Mouse (Mus musculus) CH12.LX (cell line): ENCODE measurements around the gene Casz1. TPM values are rescaled to one million over a fixed set of nuclear protein-coding genes. Genes with fewer than 3 reads are reported as not detected.

ENCODE experiments used
- DNase-seq: peaks from one replicate; pipeline ENCODE4 v3.0.0-alpha.2; 2013; ENCODE audit errors: extremely low read depth
- H3K27ac ChIP-seq: 2 replicates; pipeline ENCODE4 v1.5.1; 2012; ENCODE audit warnings: low read depth, mild to moderate bottlenecking, control low read depth, moderate library complexity; ENCODE audit not compliant: insufficient read depth
- H3K27me3 ChIP-seq: replicated peaks from 2 replicates; pipeline ENCODE3; 2012; ENCODE audit warnings: inconsistent platforms
- H3K36me3 ChIP-seq, 2 experiments: replicated peaks in 1 of 2; 2 replicates each; pipeline versions ENCODE3 to v1.6.1; 2012; ENCODE audit warnings: inconsistent platforms in 1 of 2, low read length in 1 of 2, mild to moderate bottlenecking in 1 of 2, mixed read lengths in 1 of 2, moderate library complexity in 1 of 2; ENCODE audit not compliant: control insufficient read depth in 1 of 2, insufficient read depth in 1 of 2
- H3K4me1 ChIP-seq, 2 experiments: 2 replicates each; pipeline ENCODE4 v1.6.1; 2012; ENCODE audit warnings: inconsistent platforms in 1 of 2, moderate library complexity in 1 of 2; ENCODE audit not compliant: insufficient read depth in 2 of 2, control insufficient read depth in 1 of 2
- H3K4me2 ChIP-seq: 2 replicates; pipeline ENCODE4 v1.6.1; 2012; ENCODE audit warnings: low read depth, mild to moderate bottlenecking, control low read depth; ENCODE audit not compliant: poor library complexity, insufficient read depth, severe bottlenecking
- H3K4me3 ChIP-seq, 3 experiments: fragments of 150-350 bp in 1 of 3; sonication (generic) in 1 of 3; replicated peaks in 1 of 3; 2 replicates each; pipeline versions ENCODE3 to v1.5.1; 2011 to 2012; ENCODE audit warnings: low read depth in 2 of 3, low read length in 2 of 3, mild to moderate bottlenecking in 2 of 3, moderate library complexity in 2 of 3, control low read depth in 1 of 3, improper control_type of control experiment in 1 of 3, inconsistent platforms in 1 of 3, mixed read lengths in 1 of 3; ENCODE audit not compliant: poor library complexity in 1 of 3
- H3K79me2 ChIP-seq: replicated peaks from 2 replicates; pipeline ENCODE4 v1.6.1; 2012; ENCODE audit warnings: mild to moderate bottlenecking, moderate library complexity; ENCODE audit not compliant: control insufficient read depth, poor library complexity, insufficient read depth, severe bottlenecking; ENCODE audit errors: extremely low read depth
- H3K9ac ChIP-seq: 2 replicates; pipeline ENCODE4 v1.6.1; 2012; ENCODE audit warnings: low read depth, mild to moderate bottlenecking, control low read depth, moderate library complexity; ENCODE audit not compliant: insufficient read depth
- H3K9me3 ChIP-seq: replicated peaks from 2 replicates; pipeline ENCODE3; 2012; ENCODE audit warnings: low read length, inconsistent platforms, mixed read lengths
- BHLHE40 ChIP-seq: IDR thresholded peaks from 2 replicates; pipeline ENCODE4 v1.6.1; 2011; ENCODE audit warnings: mild to moderate bottlenecking, low read depth, low read length, improper control_type of control experiment
- CHD1 ChIP-seq: IDR thresholded peaks from 2 replicates; pipeline ENCODE4 v1.6.1; 2012; ENCODE audit warnings: low read depth, low read length, improper control_type of control experiment, inconsistent platforms
- CHD2 ChIP-seq: IDR thresholded peaks from 2 replicates; pipeline ENCODE4 v1.6.1; 2011; ENCODE audit warnings: low read length, improper control_type of control experiment
- CTCF ChIP-seq, 2 experiments: IDR thresholded peaks in 1 of 2; conservative IDR thresholded peaks in 1 of 2; 2 replicates each; pipeline ENCODE4 v1.5.1; 2011 to 2012; ENCODE audit warnings: low read depth in 2 of 2, low read length in 2 of 2, improper control_type of control experiment in 1 of 2, inconsistent platforms in 1 of 2, mild to moderate bottlenecking in 1 of 2, moderate library complexity in 1 of 2
- E2F4 ChIP-seq: IDR thresholded peaks from 2 replicates; pipeline ENCODE4 v1.6.1; 2011; ENCODE audit warnings: low read depth, low read length, improper control_type of control experiment; ENCODE audit not compliant: insufficient replicate concordance
- ELF1 ChIP-seq: IDR thresholded peaks from 2 replicates; pipeline ENCODE4 v1.6.1; 2014; ENCODE audit warnings: low read depth, mild to moderate bottlenecking, inconsistent platforms, low read length, improper control_type of control experiment
- ETS1 ChIP-seq: conservative IDR thresholded peaks from 2 replicates; pipeline ENCODE4 v1.6.1; 2012; ENCODE audit warnings: low read depth, mild to moderate bottlenecking, inconsistent platforms, low read length, improper control_type of control experiment, moderate library complexity
- GABPA ChIP-seq: IDR thresholded peaks from 2 replicates; pipeline ENCODE4 v1.6.1; 2012; ENCODE audit warnings: low read depth, low read length, improper control_type of control experiment, inconsistent platforms; ENCODE audit not compliant: insufficient replicate concordance
- IRF4 ChIP-seq: IDR thresholded peaks from 2 replicates; pipeline ENCODE4 v1.6.1; 2014; ENCODE audit warnings: low read depth, mild to moderate bottlenecking, inconsistent platforms, low read length, improper control_type of control experiment
- JUN ChIP-seq: IDR thresholded peaks from 2 replicates; pipeline ENCODE4 v1.6.1; 2011; ENCODE audit warnings: low read depth, mild to moderate bottlenecking, low read length, improper control_type of control experiment, moderate library complexity; ENCODE audit not compliant: insufficient read depth
- JUND ChIP-seq: conservative IDR thresholded peaks from 2 replicates; pipeline ENCODE4 v1.6.1; 2011; ENCODE audit warnings: low read depth, low read length, improper control_type of control experiment
- KAT2A ChIP-seq: IDR thresholded peaks from 2 replicates; pipeline ENCODE4 v1.6.1; 2012; ENCODE audit warnings: low read length, improper control_type of control experiment, inconsistent platforms; ENCODE audit not compliant: insufficient replicate concordance
- MAFK ChIP-seq: IDR thresholded peaks from 2 replicates; pipeline ENCODE4 v1.6.1; 2011; ENCODE audit warnings: low read length, improper control_type of control experiment; ENCODE audit not compliant: insufficient replicate concordance
- MAX ChIP-seq: IDR thresholded peaks from 2 replicates; pipeline ENCODE4 v1.6.1; 2011; ENCODE audit warnings: low read length, improper control_type of control experiment
- MXI1 ChIP-seq: IDR thresholded peaks from 2 replicates; pipeline ENCODE4 v1.6.1; 2011; ENCODE audit warnings: mild to moderate bottlenecking, low read depth, low read length, improper control_type of control experiment
- NELFE ChIP-seq: IDR thresholded peaks from 2 replicates; pipeline ENCODE4 v1.6.1; 2011; ENCODE audit warnings: low read depth, low read length, improper control_type of control experiment
- NRF1 ChIP-seq: IDR thresholded peaks from 2 replicates; pipeline ENCODE4 v1.6.1; 2014; ENCODE audit warnings: low read depth, mild to moderate bottlenecking, inconsistent platforms, low read length, improper control_type of control experiment, moderate library complexity
- PAX5 ChIP-seq: IDR thresholded peaks from 2 replicates; pipeline ENCODE4 v1.6.1; 2012; ENCODE audit warnings: low read length, inconsistent platforms, mixed read lengths
- POLR2A ChIP-seq: IDR thresholded peaks from 2 replicates; pipeline ENCODE4 v1.6.1; 2011; ENCODE audit warnings: low read depth, mild to moderate bottlenecking, improper control_type of control experiment, low read length
- POLR2AphosphoS2 ChIP-seq: IDR thresholded peaks from 2 replicates; pipeline ENCODE4 v1.6.1; 2011; ENCODE audit warnings: low read depth, low read length, improper control_type of control experiment
- RAD21 ChIP-seq: IDR thresholded peaks from 2 replicates; pipeline ENCODE4 v1.6.1; 2011; ENCODE audit warnings: low read depth, mild to moderate bottlenecking, low read length, improper control_type of control experiment, moderate library complexity
- RCOR1 ChIP-seq: conservative IDR thresholded peaks from 2 replicates; pipeline ENCODE4 v1.6.1; 2012; ENCODE audit warnings: low read depth, mild to moderate bottlenecking, inconsistent platforms, low read length, improper control_type of control experiment
- SMC3 ChIP-seq: IDR thresholded peaks from 2 replicates; pipeline ENCODE4 v1.6.1; 2011; ENCODE audit warnings: low read depth, low read length, improper control_type of control experiment
- UBTF ChIP-seq: IDR thresholded peaks from 2 replicates; pipeline ENCODE4 v1.6.1; 2012; ENCODE audit warnings: low read depth, mild to moderate bottlenecking, inconsistent platforms, low read length, improper control_type of control experiment, moderate library complexity
- USF2 ChIP-seq: conservative IDR thresholded peaks from 2 replicates; pipeline ENCODE4 v1.6.1; 2011; ENCODE audit warnings: low read depth, low read length, improper control_type of control experiment
- ZC3H11A ChIP-seq: IDR thresholded peaks from 2 replicates; pipeline ENCODE4 v1.6.1; 2012; ENCODE audit warnings: low read depth, mild to moderate bottlenecking, inconsistent platforms, low read length, improper control_type of control experiment
- ZKSCAN1 ChIP-seq: IDR thresholded peaks from 2 replicates; pipeline ENCODE4 v1.6.1; 2012; ENCODE audit warnings: low read depth, inconsistent platforms, low read length, improper control_type of control experiment, borderline replicate concordance
- ZMIZ1 ChIP-seq: IDR thresholded peaks from 2 replicates; pipeline ENCODE4 v1.6.1; 2012; ENCODE audit warnings: low read depth, mild to moderate bottlenecking, inconsistent platforms, low read length, improper control_type of control experiment
- dilution Hi-C: fragments of 300-500 bp; cut with MboI; formaldehyde crosslinking; loops from 2 replicates; pipeline ENCODE4 v1.14.3; 2020; ENCODE audit warnings: low sequenced_read_pairs; ENCODE audit not compliant: extremely low pct_unique_long_range_greater_than_20kb, extremely low pct_ligation_motif_present
- in situ Hi-C: fragments of 300-500 bp; cut with MboI; formaldehyde crosslinking; loops from 3 replicates; pipeline ENCODE4 v1.14.3; 2019; ENCODE audit warnings: low sequenced_read_pairs, low pct_ligation_motif_present, low pct_unique_long_range_greater_than_20kb, mixed read lengths
- polyA plus RNA-seq: library from polyadenylated mRNA; unstranded; fragments of >175 nt; gene quantifications from 2 replicates; pipeline ENCODE4 v1.2.1, GENCODE M21; 2012; ENCODE audit warnings: low read depth; ENCODE audit not compliant: insufficient read length
- total RNA-seq, 2 experiments: library from RNA; depleted of rRNA; stranded (reverse); fragments of 300-350 nt in 1 of 2; fragments of >200 nt in 1 of 2; gene quantifications; 2 replicates each; pipeline ENCODE4 v1.2.3; 2012 to 2014

The Casz1 gene
- total and polyA plus RNA-seq, 3 experiments, result 0.12 to 0.36 (median 0.17) TPM

DNA sequence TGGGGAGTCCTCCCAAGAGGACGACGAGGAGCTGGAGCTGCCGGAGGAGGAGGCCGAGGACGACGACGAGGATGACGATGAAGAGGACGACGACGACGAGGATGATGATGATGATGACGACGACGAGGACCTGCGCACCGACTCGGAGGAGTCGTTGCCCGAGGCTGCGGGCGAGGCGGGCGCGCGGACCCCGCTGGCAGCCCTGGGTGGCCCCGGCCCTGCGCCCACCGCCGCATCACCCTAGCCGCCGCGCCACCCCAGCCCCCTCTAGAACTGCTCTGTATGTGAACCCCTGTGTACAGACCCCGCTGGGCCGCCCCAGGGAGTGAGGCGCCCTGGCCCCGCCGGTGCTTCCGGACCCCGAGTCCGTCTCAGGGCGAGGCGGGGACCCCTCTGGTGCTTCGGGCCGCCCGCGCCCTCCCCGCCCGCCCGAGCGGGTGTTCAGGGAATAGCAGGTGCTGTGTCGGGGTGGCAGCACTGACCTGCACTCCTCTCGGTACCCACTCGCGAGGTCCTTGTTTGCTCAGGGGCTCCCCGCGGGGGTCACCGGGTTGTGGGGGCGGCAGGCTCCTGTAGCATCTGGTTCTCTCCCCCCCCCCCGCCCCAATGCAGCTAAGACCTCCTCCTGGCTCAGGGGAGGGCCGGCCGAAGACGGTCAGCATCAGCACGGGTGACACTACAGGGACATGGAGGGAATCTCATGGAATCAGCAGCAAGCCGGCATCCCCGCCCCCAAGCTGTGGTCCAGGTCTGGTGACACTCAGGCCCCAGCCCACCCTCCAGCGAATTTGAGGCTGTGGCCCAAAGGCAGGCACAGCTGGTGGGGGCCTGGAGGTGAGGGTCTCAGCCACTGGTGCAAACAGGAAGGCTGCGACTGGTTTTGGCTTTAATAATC is 148.3 kb downstream of the Casz1 start:
- in situ Hi-C loops, result no loop called here
- H3K27ac ChIP-seq, result no peak overlapping the region
- TF ChIP-seq ETS1 (no peak), MXI1 (no peak), POLR2A (no peak), ELF1 (no peak), ZC3H11A (no peak), ZMIZ1 (no peak), UBTF (no peak), BHLHE40 (no peak), JUN (no peak), MAX (no peak), PAX5 (no peak), ZKSCAN1 (no peak), POLR2AphosphoS2 (no peak), USF2 (no peak), E2F4 (no peak), JUND (no peak), CHD1 (no peak)
- H3K9me3 ChIP-seq, result no peaks in the 10 kb centered on the region
- H3K79me2 ChIP-seq, result no peaks in the 10 kb centered on the region
- H3K4me2 ChIP-seq, result no peak overlapping the region
- dilution Hi-C loops, result no loop called here
- H3K9ac ChIP-seq, result no peak overlapping the region
- no peak overlapping the region for H3K4me3 ChIP-seq
- no peaks in the 10 kb centered on the region for H3K27me3 ChIP-seq
- H3K36me3 ChIP-seq, result peaks cover 0 to 68% of the 10 kb centered on the region in 2 experiments
- H3K4me1 ChIP-seq, result peaks cover 10 to 16% of the 10 kb centered on the region in 2 experiments
- no peak for DNase-seq

DNA sequence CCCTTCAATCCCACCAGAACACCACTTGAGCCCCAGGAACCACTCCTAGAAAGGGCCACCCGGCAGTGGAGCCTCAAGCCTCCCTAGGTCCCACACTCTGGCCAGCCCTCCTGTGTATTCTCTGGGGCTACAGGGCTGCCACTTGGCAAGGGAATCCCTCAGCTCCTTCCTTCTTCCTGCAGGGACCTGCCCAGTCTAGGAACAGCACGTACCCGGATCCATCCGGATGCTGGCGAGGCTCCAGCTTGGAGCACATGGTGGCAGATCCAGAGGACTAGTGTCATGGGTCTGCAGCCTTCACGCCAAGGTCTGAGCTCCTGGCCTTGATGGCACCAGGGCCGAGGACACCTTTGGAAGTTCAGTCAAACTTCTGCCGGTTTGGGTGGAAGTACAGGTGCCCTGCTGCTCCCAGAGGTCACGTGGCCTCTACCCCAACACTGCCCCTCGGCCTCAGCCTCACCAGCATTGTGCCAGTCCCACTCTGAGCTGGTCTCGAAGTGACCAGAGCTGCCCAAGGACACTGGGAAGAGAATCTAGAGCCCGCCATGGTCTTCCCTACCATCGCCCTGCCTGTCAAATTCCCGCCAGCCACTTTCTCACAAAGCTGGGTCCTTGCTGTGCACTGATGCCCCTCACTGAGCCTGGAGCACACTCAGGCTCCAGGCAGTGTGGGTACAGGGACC is 151.0 kb downstream of the Casz1 start:
- no peaks in the 10 kb centered on the region for H3K9me3 ChIP-seq
- dilution Hi-C loops (no loop called here), in situ Hi-C loops (no loop called here)
- no peaks in the 10 kb centered on the region for H3K4me1 ChIP-seq
- peaks cover 6 to 85% of the 10 kb centered on the region in 2 experiments for H3K36me3 ChIP-seq
- no peak overlapping the region for H3K4me3 ChIP-seq
- H3K9ac ChIP-seq, result no peak overlapping the region
- H3K27ac ChIP-seq, result no peak overlapping the region
- no peaks in the 10 kb centered on the region for H3K27me3 ChIP-seq
- H3K4me2 ChIP-seq, result no peak overlapping the region
- no peaks in the 10 kb centered on the region for H3K79me2 ChIP-seq
- DNase-seq, result no peak
- TF ChIP-seq NRF1 (no peak), E2F4 (no peak), JUN (no peak), SMC3 (no peak), ELF1 (no peak), MXI1 (no peak), RAD21 (no peak), GABPA (no peak), NELFE (no peak), ZMIZ1 (no peak), JUND (no peak), ETS1 (no peak), RCOR1 (no peak), CHD1 (no peak), KAT2A (no peak), CHD2 (no peak), IRF4 (no peak), MAFK (no peak), CTCF (conservative IDR thresholded peaks at IDR 0.05 in 1 of 2, IDR thresholded peaks at IDR 0.05 in 1 of 2; ENCODE audit: low read depth in 2 of 2, low read length in 2 of 2) (no peak)
